Mouse (Mus musculus): ENCODE measurements around the gene Pigc.

- TF ChIP-seq CTCF (IDR thresholded peaks at IDR 0.05; ENCODE audit: low read depth, low read length) = no peak
- no peak for TF ChIP-seq TAL1 (conservative IDR thresholded peaks at IDR 0.05; ENCODE audit: low read depth, low read length)
- no peak for TF ChIP-seq POLR2AphosphoS5 (IDR thresholded peaks at IDR 0.05; ENCODE audit: insufficient replicate concordance, low read depth, low read length)
These were observed 48.0 kb downstream of the Pigc start for GRCm38 (mm10) chr1:162016982-162017381.

Data from G1E (cell line).